Mouse (Mus musculus): ENCODE data around the gene Mtmr4.

GRCm38 (mm10) chr11:87542906-87543305, 49.1 kb upstream of the Mtmr4 start:
- TF ChIP-seq EP300 (optimal IDR thresholded peaks at IDR 0.05) (no peak), CTCF (IDR thresholded peaks at IDR 0.05; ENCODE audit: low read depth) (no peak)

All from stomach, postnatal 0 days (tissue).